Mouse (Mus musculus) lung, embryonic 14.5 days (tissue): ENCODE measurements at regions not wholly inside any gene's neighbourhood (a gene's known extent, or its start where the extent isn't known, plus 50 kb on each side); places are given as distances from the start of the nearest gene placed in this dataset.

Experiments
- ATAC-seq: fragments of 200-750 bp; cut with Nextera tagmentation; 2 replicates; pipeline ENCODE4 v1.8.0; 2017; ENCODE audit warnings: mild to moderate bottlenecking, moderate TSS enrichment, moderate library complexity; ENCODE audit not compliant: insufficient read depth
- DNase-seq: peaks from one replicate; pipeline ENCODE4 v3.0.0-alpha.2; 2015
- H3K27ac ChIP-seq: fragments of 300-500 bp; sonication (generic); 2 replicates; pipeline ENCODE4 v1.5.1; 2014; ENCODE audit warnings: low read depth, mild to moderate bottlenecking, moderate library complexity
- H3K27me3 ChIP-seq: fragments of 300-500 bp; sonication (generic); 2 replicates; pipeline ENCODE4 v1.6.1; 2014; ENCODE audit warnings: low read length, control low read depth; ENCODE audit not compliant: insufficient read depth
- H3K36me3 ChIP-seq: fragments of 300-500 bp; sonication (generic); 2 replicates; pipeline ENCODE4 v1.6.1; 2014; ENCODE audit warnings: control low read depth; ENCODE audit not compliant: insufficient read depth
- H3K4me1 ChIP-seq: fragments of 300-500 bp; sonication (generic); 2 replicates; pipeline ENCODE4 v1.6.1; 2014; ENCODE audit warnings: antibody characterized with exemption, control low read depth; ENCODE audit not compliant: insufficient read depth
- H3K4me2 ChIP-seq: fragments of 300-500 bp; sonication (generic); 2 replicates; pipeline ENCODE4 v1.6.1; 2014; ENCODE audit warnings: mild to moderate bottlenecking
- H3K4me3 ChIP-seq: fragments of 300-500 bp; sonication (generic); 2 replicates; pipeline ENCODE4 v1.5.1; 2014; ENCODE audit warnings: low read depth, low read length
- H3K9ac ChIP-seq: fragments of 300-500 bp; sonication (generic); 2 replicates; pipeline ENCODE4 v1.6.1; 2014
- H3K9me3 ChIP-seq: fragments of 300-500 bp; sonication (generic); 2 replicates; pipeline ENCODE4 v1.6.1; 2016; ENCODE audit warnings: low read depth, low read length, control low read depth
- CTCF ChIP-seq: IDR thresholded peaks from 2 replicates; pipeline ENCODE4 v1.5.1; 2016; ENCODE audit warnings: antibody characterized with exemption, low read depth
- WGBS: fragments of 180-500 bp; shearing (Covaris S2); extraction: QIAGEN DNeasy Blood & Tissue Kit; methylation state at CpG from one replicate; pipeline ENCODE4 v1.1.7; 2014; 5-methylcytosine and 5-hydroxymethylcytosine counted together

GRCm38 (mm10) chr2:50668789-50669188, 372.2 kb upstream of the Mmadhc start:
- Histone ChIP-seq H3K9me3 (no peaks in the 10 kb centered on the region), H3K4me3 (no peak overlapping the region), H3K36me3 (no peaks in the 10 kb centered on the region), H3K27ac (no peak overlapping the region), H3K27me3 (no peaks in the 10 kb centered on the region), H3K4me2 (no peak overlapping the region), H3K4me1 (no peaks in the 10 kb centered on the region), H3K9ac (no peak overlapping the region)
- TF ChIP-seq CTCF = no peak
- WGBS = 62% methylated on average over 1 of the region's 1 CpGs
- DNase-seq = no peak
- no peak for ATAC-seq

- DNase-seq (no peak), ATAC-seq (no peak)
- Histone ChIP-seq H3K27me3 (no peaks in the 10 kb centered on the region), H3K36me3 (no peaks in the 10 kb centered on the region), H3K4me1 (no peaks in the 10 kb centered on the region), H3K4me3 (no peak overlapping the region), H3K27ac (no peak overlapping the region), H3K9ac (no peak overlapping the region), H3K9me3 (no peaks in the 10 kb centered on the region), H3K4me2 (no peak overlapping the region)
- TF ChIP-seq CTCF = no peak
- 52% methylated on average over 3 of the region's 3 CpGs for WGBS
Observed at GRCm38 (mm10) chr2:50667180-50667579, 370.6 kb upstream of the Mmadhc start.

- Histone ChIP-seq H3K36me3 (no peaks in the 10 kb centered on the region), H3K4me2 (no peak overlapping the region), H3K9ac (no peak overlapping the region), H3K27ac (no peak overlapping the region), H3K9me3 (no peaks in the 10 kb centered on the region), H3K27me3 (no peaks in the 10 kb centered on the region), H3K4me1 (no peaks in the 10 kb centered on the region), H3K4me3 (no peak overlapping the region)
- 74% methylated on average over 1 of the region's 1 CpGs for WGBS
- ATAC-seq (no peak), DNase-seq (no peak)
- TF ChIP-seq CTCF = no peak
Observed at GRCm38 (mm10) chr2:50662504-50662903, 365.9 kb upstream of the Mmadhc start.

GRCm38 (mm10) chr2:50660000-50660399, 363.4 kb upstream of the Mmadhc start:
- H3K9ac ChIP-seq = no peak overlapping the region
- TF ChIP-seq CTCF = no peak
- DNase-seq (no peak), ATAC-seq (no peak)
- H3K4me1 ChIP-seq = no peaks in the 10 kb centered on the region
- no peak overlapping the region for H3K4me2 ChIP-seq
- H3K27ac ChIP-seq = no peak overlapping the region
- WGBS = 63% methylated on average over 2 of the region's 2 CpGs
- H3K27me3 ChIP-seq = no peaks in the 10 kb centered on the region
- no peaks in the 10 kb centered on the region for H3K9me3 ChIP-seq
- no peaks in the 10 kb centered on the region for H3K36me3 ChIP-seq
- H3K4me3 ChIP-seq = no peak overlapping the region

GRCm38 (mm10) chr2:50657826-50658225, 361.2 kb upstream of the Mmadhc start:
- ATAC-seq = no peak
- no peaks in the 10 kb centered on the region; the same call in 1 of the 2 replicates for H3K4me1 ChIP-seq
- 49% methylated on average over 7 of the region's 7 CpGs for WGBS
- no peak for TF ChIP-seq CTCF
- no peaks in the 10 kb centered on the region for H3K9me3 ChIP-seq
- peak; percentile 70 for DNase-seq
- no peaks in the 10 kb centered on the region for H3K36me3 ChIP-seq
- no peak overlapping the region for H3K4me2 ChIP-seq
- H3K27me3 ChIP-seq = no peaks in the 10 kb centered on the region
- H3K27ac ChIP-seq = no peak overlapping the region
- no peak overlapping the region for H3K4me3 ChIP-seq
- H3K9ac ChIP-seq = no peak overlapping the region

- H3K4me3 ChIP-seq = no peak overlapping the region
- H3K4me1 ChIP-seq = no peaks in the 10 kb centered on the region; the same call in 1 of the 2 replicates
- no peak overlapping the region for H3K4me2 ChIP-seq
- WGBS = 66% methylated on average over 6 of the region's 6 CpGs
- no peak overlapping the region for H3K9ac ChIP-seq
- no peaks in the 10 kb centered on the region for H3K9me3 ChIP-seq
- ATAC-seq (no peak), DNase-seq (no peak)
- no peak for TF ChIP-seq CTCF
- no peak overlapping the region for H3K27ac ChIP-seq
- no peaks in the 10 kb centered on the region for H3K27me3 ChIP-seq
- no peaks in the 10 kb centered on the region for H3K36me3 ChIP-seq
Observed at GRCm38 (mm10) chr2:50656351-50656750, 359.8 kb upstream of the Mmadhc start.

GRCm38 (mm10) chr2:50654953-50655324, 358.3 kb upstream of the Mmadhc start:
- Histone ChIP-seq H3K4me1 (no peaks in the 10 kb centered on the region; the same call in 1 of the 2 replicates), H3K4me2 (no peak overlapping the region), H3K27me3 (no peaks in the 10 kb centered on the region), H3K9me3 (no peaks in the 10 kb centered on the region), H3K36me3 (no peaks in the 10 kb centered on the region), H3K9ac (no peak overlapping the region), H3K27ac (no peak overlapping the region), H3K4me3 (no peak overlapping the region)
- DNase-seq (peak; percentile 29), ATAC-seq (no peak)
- no peak for TF ChIP-seq CTCF
- WGBS = 81% methylated on average over 7 of the region's 7 CpGs
